Mouse (Mus musculus): ENCODE results near the gene Col4a1. TPM values are rescaled to one million over a fixed set of nuclear protein-coding genes. Genes with fewer than 3 reads are reported as not detected.
A peak's percentile ranks its signal among the peaks of the same experiment; 100 is the strongest.

Col4a1 gene
- polyA plus RNA-seq, 1 experiment, result 136 TPM

DNA sequence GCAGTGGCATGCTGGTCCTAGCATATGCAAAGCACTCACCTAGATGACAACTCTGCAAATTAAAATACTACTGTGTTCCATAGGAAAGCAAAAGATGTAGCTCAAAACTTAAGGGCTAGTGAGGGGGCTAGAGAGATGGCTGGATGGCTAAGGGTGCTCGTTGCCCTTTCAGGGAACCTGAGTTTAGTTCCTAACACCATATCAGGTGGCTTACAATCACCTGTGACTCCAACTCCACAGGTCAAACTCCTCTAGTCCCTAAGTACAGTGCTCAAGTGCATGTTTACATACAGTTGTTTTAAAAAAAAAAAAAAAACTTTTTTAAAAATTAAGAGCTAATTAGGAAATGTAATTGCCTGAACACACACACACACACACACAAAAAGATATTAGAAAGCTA is 7.1 kb downstream of the Col4a1 start:
- 53% methylated on average over 1 of the region's 1 CpGs for WGBS
- Histone ChIP-seq H3K27me3 (ENCODE audit: control insufficient read depth, insufficient read depth, low read length) (no peaks in the 10 kb centered on the region), H3K36me3 (ENCODE audit: control insufficient read depth, insufficient read depth, low read length) (no peaks in the 10 kb centered on the region), H3K27ac (ENCODE audit: insufficient read depth, low read depth, low read length) (no peak overlapping the region), H3K4me3 (ENCODE audit: low read depth, low read length) (no peak overlapping the region), H3K4me1 (ENCODE audit: control insufficient read depth, insufficient read depth, insufficient read length, low read length) (no peaks in the 10 kb centered on the region; the same call in 1 of the 2 replicates)
- TF ChIP-seq POLR2A (IDR thresholded peaks at IDR 0.05; ENCODE audit: low read depth, low read length) (no peak), CTCF (IDR thresholded peaks at IDR 0.05; ENCODE audit: extremely low read depth, insufficient read length, insufficient replicate concordance, low read depth, low read length) (no peak)

- TF ChIP-seq POLR2A (IDR thresholded peaks at IDR 0.05; ENCODE audit: low read depth, low read length), result no peak
- Histone ChIP-seq H3K4me1 (ENCODE audit: control insufficient read depth, insufficient read depth, insufficient read length, low read length) (no peaks in the 10 kb centered on the region; the same call in 1 of the 2 replicates), H3K4me3 (ENCODE audit: low read depth, low read length) (no peak overlapping the region), H3K36me3 (ENCODE audit: control insufficient read depth, insufficient read depth, low read length) (no peaks in the 10 kb centered on the region), H3K27ac (ENCODE audit: insufficient read depth, low read depth, low read length) (no peak overlapping the region), H3K27me3 (ENCODE audit: control insufficient read depth, insufficient read depth, low read length) (no peaks in the 10 kb centered on the region)
- WGBS, result 80% methylated on average over 6 of the region's 6 CpGs
Measured at GRCm38 (mm10) chr8:11304027-11304601, 8.5 kb downstream of the Col4a1 start.

DNA sequence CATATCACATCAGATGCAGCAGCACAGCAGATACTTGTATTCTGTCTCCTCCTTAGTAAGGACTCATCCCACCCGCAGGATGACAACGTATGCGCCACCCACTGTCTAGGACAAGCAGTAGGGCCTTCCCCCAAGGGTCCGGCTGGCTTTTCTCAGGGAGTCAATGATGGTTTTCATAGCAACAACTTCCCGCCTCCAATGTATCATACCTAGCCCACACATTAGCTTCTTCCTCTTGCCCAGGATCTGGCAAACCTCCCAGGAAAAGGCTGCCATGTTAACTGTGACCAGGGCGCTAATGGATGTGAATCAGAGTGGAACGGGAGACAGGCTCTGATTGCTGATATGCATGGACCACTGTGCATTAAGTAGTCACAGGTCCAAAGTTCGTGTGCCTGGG is 12.2 kb downstream of the Col4a1 start:
- Histone ChIP-seq H3K27me3 (ENCODE audit: control insufficient read depth, insufficient read depth, low read length) (no peaks in the 10 kb centered on the region), H3K4me1 (ENCODE audit: control insufficient read depth, insufficient read depth, insufficient read length, low read length) (no peaks in the 10 kb centered on the region; the same call in 1 of the 2 replicates), H3K36me3 (ENCODE audit: control insufficient read depth, insufficient read depth, low read length) (no peaks in the 10 kb centered on the region), H3K27ac (ENCODE audit: insufficient read depth, low read depth, low read length) (no peak overlapping the region), H3K4me3 (ENCODE audit: low read depth, low read length) (no peak overlapping the region)
- TF ChIP-seq CTCF (IDR thresholded peaks at IDR 0.05; ENCODE audit: extremely low read depth, insufficient read length, insufficient replicate concordance, low read depth, low read length), result no peak
- TF ChIP-seq POLR2A (IDR thresholded peaks at IDR 0.05; ENCODE audit: low read depth, low read length), result no peak
- whole genome bisulfite sequencing, result 71% methylated on average over 8 of the region's 8 CpGs

DNA sequence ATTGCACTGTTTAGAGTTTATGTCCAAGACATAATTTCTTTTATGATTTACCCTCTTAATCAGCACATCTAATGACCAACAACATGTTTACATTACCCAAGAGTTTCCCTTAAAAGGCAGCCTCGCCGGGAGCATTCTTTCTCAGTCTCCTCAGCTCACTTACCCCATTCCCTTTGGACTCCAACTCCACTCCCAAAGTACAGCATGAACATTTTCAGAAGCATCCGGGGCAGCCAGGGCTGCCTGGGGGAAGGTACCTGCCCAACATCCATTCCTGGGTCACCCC is 13.4 kb downstream of the Col4a1 start:
- Histone ChIP-seq H3K27me3 (ENCODE audit: control insufficient read depth, insufficient read depth, low read length) (no peaks in the 10 kb centered on the region), H3K27ac (ENCODE audit: insufficient read depth, low read depth, low read length) (peak overlapping the region; percentile 67), H3K4me3 (ENCODE audit: low read depth, low read length) (no peak overlapping the region), H3K4me1 (ENCODE audit: control insufficient read depth, insufficient read depth, insufficient read length, low read length) (no peaks in the 10 kb centered on the region; the same call in 1 of the 2 replicates), H3K36me3 (ENCODE audit: control insufficient read depth, insufficient read depth, low read length) (no peaks in the 10 kb centered on the region)
- 52% methylated on average over 3 of the region's 3 CpGs for WGBS
- TF ChIP-seq CTCF (IDR thresholded peaks at IDR 0.05; ENCODE audit: extremely low read depth, insufficient read length, insufficient replicate concordance, low read depth, low read length) (no peak), POLR2A (IDR thresholded peaks at IDR 0.05; ENCODE audit: low read depth, low read length) (no peak)

GRCm38 (mm10) chr8:11298531-11299316 is 13.9 kb downstream of the Col4a1 start:
- H3K27me3 ChIP-seq (ENCODE audit: control insufficient read depth, insufficient read depth, low read length), result no peaks in the 10 kb centered on the region
- peak overlapping the region; percentile 39 for H3K27ac ChIP-seq (ENCODE audit: insufficient read depth, low read depth, low read length)
- H3K36me3 ChIP-seq (ENCODE audit: control insufficient read depth, insufficient read depth, low read length), result no peaks in the 10 kb centered on the region
- no peak overlapping the region for H3K4me3 ChIP-seq (ENCODE audit: low read depth, low read length)
- TF ChIP-seq CTCF (IDR thresholded peaks at IDR 0.05; ENCODE audit: extremely low read depth, insufficient read length, insufficient replicate concordance, low read depth, low read length), result no peak
- no peak for TF ChIP-seq POLR2A (IDR thresholded peaks at IDR 0.05; ENCODE audit: low read depth, low read length)
- WGBS, result 58% methylated on average over 12 of the region's 12 CpGs
- H3K4me1 ChIP-seq (ENCODE audit: control insufficient read depth, insufficient read depth, insufficient read length, low read length), result no peaks in the 10 kb centered on the region

DNA sequence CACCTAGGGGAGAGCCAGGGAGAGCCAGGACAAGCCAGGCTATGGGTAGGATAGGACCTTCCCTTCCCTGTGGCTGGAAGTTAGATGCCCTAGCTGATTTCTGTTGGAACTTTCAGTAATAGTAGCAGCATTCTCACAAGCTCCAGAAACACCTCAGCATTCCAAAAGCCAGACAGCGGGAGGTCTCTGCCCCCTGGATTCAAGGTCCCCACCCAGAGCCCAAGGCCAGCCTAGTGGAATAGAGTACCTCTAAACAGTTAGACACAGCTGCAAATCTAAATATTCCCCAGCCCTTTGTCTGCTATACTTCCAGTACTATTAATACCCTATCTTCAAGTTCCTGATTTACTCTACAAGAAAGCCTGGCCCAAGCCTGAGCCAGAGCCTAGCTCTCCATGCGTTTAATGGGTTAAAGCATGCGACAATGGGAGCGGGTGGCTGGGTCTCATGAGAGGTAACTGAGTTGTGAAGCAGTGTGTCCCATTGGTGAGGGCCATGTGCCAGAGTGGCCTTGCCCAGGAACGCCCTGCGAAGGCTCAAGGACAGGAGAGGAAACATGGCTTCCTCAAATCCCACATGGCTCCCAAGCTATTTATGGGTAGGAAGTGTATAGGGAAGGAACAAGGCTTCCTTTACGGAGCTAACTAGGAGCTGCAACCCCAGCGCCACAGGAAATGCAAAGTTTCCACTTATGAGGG is 15.3 kb downstream of the Col4a1 start:
- 76% methylated on average over 8 of the region's 8 CpGs for WGBS
- no peak overlapping the region for H3K27ac ChIP-seq (ENCODE audit: insufficient read depth, low read depth, low read length)

GRCm38 (mm10) chr8:11296282-11296943 is 16.2 kb downstream of the Col4a1 start:
- WGBS, result 71% methylated on average over 10 of the region's 10 CpGs
- no peak for TF ChIP-seq CTCF (IDR thresholded peaks at IDR 0.05; ENCODE audit: extremely low read depth, insufficient read length, insufficient replicate concordance, low read depth, low read length)
- no peak for TF ChIP-seq POLR2A (IDR thresholded peaks at IDR 0.05; ENCODE audit: low read depth, low read length)
- no peak overlapping the region for H3K4me3 ChIP-seq (ENCODE audit: low read depth, low read length)
- H3K4me1 ChIP-seq (ENCODE audit: control insufficient read depth, insufficient read depth, insufficient read length, low read length), result no peaks in the 10 kb centered on the region
- no peaks in the 10 kb centered on the region for H3K36me3 ChIP-seq (ENCODE audit: control insufficient read depth, insufficient read depth, low read length)
- no peaks in the 10 kb centered on the region for H3K27me3 ChIP-seq (ENCODE audit: control insufficient read depth, insufficient read depth, low read length)
- no peak overlapping the region for H3K27ac ChIP-seq (ENCODE audit: insufficient read depth, low read depth, low read length)

More for the DNA sequence above, 15.3 kb downstream of the Col4a1 start:
- Histone ChIP-seq H3K4me3 (ENCODE audit: low read depth, low read length) (no peak overlapping the region), H3K4me1 (ENCODE audit: control insufficient read depth, insufficient read depth, insufficient read length, low read length) (no peaks in the 10 kb centered on the region), H3K27me3 (ENCODE audit: control insufficient read depth, insufficient read depth, low read length) (no peaks in the 10 kb centered on the region), H3K36me3 (ENCODE audit: control insufficient read depth, insufficient read depth, low read length) (no peaks in the 10 kb centered on the region)
- no peak for TF ChIP-seq POLR2A (IDR thresholded peaks at IDR 0.05; ENCODE audit: low read depth, low read length)
- TF ChIP-seq CTCF (IDR thresholded peaks at IDR 0.05; ENCODE audit: extremely low read depth, insufficient read length, insufficient replicate concordance, low read depth, low read length), result no peak

All from small intestine, adult 2 months (tissue).